Mouse (Mus musculus): ENCODE measurements around the gene Trdn. TPM values are rescaled to one million over a fixed set of nuclear protein-coding genes. Genes with fewer than 3 reads are reported as not detected.
A peak's percentile ranks its signal among the peaks of the same experiment; 100 is the strongest.

Trdn gene
- total RNA-seq (2021), result 10 to 100 TPM; 21.1 to 62.6 TPM
- long read RNA-seq, experiment 1, full-length matches to known transcripts, result 1 of 18 reads
- long read RNA-seq, experiment 1, partial matches to known transcripts, result 10 of 18 reads
- long read RNA-seq, experiment 1, other reads (novel, unspliced or antisense), result 7 of 18 reads
- long read RNA-seq, experiment 2, partial matches to known transcripts, result 16 of 23 reads
- long read RNA-seq, experiment 2, other reads (novel, unspliced or antisense), result 6 of 23 reads

DNA sequence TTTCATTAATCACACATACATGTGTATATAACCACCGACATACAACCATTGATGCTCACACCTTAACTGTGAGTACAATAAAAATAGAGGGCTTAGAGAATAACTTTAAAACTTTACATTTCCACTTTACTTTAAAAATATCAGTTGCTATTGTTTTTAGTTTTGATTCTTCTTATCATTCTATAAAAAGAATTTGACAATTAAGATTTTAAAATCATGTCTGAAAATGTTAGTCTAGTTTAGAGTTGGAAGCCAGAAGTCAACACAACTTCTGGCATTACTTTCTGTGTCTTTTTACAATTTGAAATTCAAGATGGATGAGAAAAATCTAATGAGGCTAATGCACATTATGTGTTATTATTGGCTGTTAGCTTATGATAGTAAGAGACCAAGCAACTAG, at the start of gene Trdn:
Gene Trdn, plus strand, starts transcription at position 301 of the 400 bp plus-strand sequence.
- DNase-seq, result no peak

- DNase-seq, result no peak
Observed at GRCm38 (mm10) chr10:33060771-33061170, 19.6 kb upstream of the Trdn start.

DNA sequence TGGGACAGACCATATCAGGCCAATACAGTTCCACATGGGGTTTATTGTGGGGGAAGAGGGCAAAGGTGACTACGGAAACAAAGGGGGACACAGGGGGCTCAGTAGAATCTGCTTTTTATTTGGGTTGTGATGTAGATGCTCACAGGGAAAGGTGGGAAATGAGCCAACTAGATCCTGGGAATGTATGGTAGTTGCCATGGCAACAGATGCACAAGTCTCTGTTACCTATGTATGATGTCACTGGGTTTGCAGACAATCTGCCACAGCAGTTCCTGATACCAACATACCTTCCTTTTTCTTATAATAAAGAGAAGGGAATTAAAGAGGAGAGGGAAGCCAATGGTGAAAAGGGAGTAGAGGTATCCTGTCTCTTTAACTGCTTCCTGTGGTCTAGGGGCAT, 14.8 kb upstream of the Trdn start:
- DNase-seq, result no peak

- DNase-seq, result no peak
Observed at GRCm38 (mm10) chr10:33073126-33073525, 7.2 kb upstream of the Trdn start.

GRCm38 (mm10) chr10:33082151-33082844, 1.9 kb downstream of the Trdn start:
- DNase-seq, result no peak

DNA sequence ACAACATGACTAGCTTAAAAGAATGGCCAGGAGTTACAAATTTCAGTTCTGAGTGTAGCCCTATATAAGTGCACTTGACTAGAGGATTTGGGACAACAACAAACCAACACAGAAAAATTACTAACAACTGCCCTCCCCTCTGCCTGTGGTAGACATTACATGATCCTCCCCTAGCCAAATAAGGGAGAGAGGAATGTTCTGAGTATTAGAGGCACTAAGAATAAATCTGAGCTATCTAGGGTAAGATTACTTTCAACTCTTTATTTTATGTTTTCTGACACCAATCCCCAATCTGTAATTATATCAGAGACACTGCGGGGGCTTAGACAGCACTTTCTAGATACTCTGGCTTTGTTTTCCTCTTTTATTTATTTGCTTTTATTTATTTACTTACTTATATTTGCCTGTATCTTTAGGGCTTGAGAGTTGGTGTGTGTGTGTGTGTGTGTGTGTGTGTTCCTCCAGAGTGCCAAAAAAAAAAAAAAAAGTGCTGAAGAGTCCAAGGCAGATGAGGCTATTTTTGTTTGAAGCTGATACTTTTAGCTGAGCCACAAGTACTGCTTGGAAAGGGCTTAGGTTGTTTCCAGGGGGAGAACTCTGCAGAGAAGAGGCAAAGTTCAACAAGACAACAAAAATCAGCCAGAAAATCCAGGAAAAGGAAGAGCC, 2.7 kb downstream of the Trdn start:
- no peak for DNase-seq

DNA sequence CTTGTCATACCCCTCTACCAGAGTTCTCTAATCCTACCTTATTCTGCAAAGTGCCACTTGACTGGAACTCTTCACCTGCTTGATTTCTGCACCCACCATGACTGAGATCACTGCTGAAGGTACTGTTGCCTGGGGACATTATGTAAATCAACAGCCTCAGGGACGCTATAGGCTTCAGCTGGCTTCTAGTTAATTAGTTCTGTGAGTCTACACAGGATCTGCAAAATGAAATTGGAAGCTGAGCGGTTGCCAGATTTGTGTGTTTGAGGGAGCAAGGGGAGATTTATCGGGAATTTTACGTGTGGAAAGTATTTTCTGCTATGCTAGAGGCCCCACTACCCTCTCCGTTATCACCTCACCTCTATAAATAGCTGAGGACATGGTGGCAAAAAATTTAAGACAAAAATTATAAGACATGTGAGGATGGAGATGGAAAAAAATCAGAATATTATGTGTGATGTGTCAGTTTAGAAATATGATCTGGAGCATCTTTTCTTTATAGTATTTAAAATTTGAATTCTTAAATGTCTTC, 3.3 kb downstream of the Trdn start:
- no peak for DNase-seq

DNA sequence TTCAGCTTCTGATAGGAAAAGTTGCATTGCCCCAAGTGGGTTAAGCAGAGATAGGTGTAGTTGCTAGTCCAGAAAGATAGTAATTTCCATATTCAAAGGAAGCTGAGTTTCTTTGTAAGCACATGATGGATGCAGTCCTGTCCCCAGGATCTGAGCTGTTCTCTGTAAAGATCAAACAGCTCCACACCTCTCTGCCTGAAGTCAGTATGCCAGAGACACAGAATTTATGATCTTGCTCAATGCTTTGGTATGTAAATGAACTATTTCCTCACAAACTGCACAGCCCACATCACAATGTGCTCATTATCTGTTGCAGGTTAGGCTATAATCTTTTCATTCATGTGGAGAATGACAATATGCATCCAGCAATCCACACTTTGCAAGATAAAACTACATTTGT, 8.0 kb downstream of the Trdn start:
- DNase-seq, result no peak

DNA sequence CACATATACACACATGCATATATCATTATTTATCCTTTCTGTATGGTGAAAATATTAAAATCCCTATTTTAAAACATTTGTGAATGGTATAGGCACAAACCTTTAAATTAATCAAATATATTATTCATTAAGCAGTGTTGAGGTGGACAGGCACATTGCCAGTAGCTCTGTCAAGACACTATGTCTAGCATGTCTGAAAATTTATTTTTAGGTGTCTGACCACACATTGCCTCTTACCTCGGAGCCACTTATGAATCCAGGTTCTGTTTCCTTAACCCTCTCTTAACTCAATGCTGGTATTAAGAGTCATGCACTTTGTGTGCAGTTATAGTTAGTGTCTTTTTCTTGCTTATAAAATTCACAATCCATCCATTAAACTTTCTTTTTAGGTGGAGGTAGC, 12.0 kb downstream of the Trdn start:
- no peak for DNase-seq

DNA sequence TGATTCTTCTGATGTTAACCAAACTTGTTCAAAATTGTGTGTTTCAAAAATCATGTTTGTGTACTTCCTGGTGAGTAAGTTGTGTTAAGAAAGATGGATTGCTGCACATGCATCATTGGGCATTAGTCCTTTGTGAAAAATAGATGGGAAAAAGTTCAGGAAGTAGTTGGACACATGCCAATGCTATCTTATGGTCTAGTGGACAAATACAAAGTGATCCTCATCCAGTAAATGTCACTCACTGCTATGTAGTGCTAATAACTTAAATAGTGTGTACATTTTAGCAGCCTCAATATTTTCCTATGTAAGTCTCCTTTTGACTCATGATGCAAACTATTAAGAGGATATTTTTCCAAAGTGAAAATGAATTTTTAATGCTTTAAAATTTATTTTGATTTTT, 27.6 kb downstream of the Trdn start:
- DNase-seq, result no peak

DNA sequence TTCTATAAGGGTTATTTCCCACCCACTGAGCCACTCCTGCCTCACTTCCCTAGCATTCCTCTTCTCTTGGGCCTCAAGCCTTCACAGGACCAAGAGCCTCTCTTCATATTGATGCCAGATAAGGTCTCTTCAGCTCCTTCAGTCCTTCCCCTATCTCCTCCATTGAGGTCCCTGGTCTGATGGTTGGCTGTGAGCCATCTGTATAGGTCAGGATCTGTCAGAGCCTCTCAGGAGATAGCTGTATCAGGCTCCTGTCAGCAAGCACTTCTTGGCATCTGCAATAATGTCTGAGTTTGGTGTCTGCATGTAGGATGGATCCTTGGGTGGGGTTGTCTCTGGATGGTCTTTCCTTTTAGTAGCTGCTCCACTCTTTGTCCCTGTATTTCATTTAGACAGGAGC, 42.7 kb downstream of the Trdn start:
- DNase-seq, result no peak

DNA sequence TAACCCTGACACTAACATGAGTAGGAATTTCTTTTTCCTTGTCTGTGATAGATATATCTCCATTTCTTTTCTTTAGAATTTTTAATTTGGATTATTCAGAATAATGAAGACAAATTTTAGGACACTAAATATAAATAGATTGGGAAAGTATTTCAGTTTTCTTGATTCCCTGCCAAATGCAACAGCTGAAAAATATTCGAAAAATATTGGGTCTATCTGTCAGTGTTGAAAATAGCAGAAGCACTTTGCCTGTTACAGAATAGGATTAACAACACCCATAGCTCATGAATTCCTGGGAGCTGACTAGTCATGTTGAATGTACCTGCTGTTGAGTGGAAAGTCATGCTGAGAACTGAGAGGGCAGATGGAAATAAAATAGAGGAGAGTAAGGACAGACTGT, 64.6 kb downstream of the Trdn start:
- no peak for DNase-seq

GRCm38 (mm10) chr10:33179731-33180631, 99.6 kb downstream of the Trdn start:
- DNase-seq, result peak; percentile 56

GRCm38 (mm10) chr10:33189031-33189430, 108.7 kb downstream of the Trdn start:
- DNase-seq, result no peak

- no peak for DNase-seq
Observed at GRCm38 (mm10) chr10:33195919-33196318, 115.6 kb downstream of the Trdn start.

DNA sequence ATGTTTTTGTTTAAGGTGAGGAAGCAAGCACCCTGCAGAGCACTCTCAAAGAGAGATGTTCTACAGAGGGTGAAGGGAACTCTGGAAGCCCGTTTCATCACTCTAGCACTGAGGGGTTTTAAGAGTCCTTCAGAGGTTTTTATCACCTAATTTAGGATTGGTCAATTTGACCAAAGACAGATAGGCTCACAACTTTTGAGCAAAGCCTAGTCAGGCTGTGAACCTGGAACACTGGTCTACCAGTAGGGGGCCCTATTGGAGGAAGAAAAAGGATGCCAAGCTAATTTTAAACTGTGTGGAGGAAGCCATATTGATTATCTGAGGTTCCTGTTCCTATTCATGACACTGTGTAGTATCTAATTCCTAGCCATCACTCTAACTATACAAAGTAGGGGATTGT, 117.9 kb downstream of the Trdn start:
- no peak for DNase-seq

- DNase-seq, result no peak
Observed at GRCm38 (mm10) chr10:33210411-33210810, 130.1 kb downstream of the Trdn start.

- no peak for DNase-seq
Observed at GRCm38 (mm10) chr10:33253911-33254310, 173.6 kb downstream of the Trdn start.

DNA sequence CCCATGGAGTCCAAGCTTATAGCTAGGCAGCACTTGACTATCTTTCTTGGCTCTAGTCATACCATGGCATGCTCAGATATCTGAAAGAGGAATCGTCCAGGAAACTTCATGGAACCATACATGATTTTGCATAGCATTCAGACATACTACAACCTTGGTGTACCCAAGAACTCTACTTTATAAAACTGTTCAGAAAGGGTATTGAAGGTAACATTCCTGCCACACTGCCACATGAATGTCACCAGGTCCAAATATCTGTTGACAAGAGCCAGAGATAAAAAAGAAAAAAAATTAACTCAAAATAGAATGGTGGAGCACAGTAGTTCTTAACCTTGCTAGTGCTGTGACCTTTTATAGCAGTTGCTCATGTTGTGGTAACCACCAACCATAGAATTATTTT, 175.8 kb downstream of the Trdn start:
- DNase-seq, result no peak

- DNase-seq, result peak; percentile 37
Observed at GRCm38 (mm10) chr10:33304982-33305381, 224.6 kb downstream of the Trdn start.

DNA sequence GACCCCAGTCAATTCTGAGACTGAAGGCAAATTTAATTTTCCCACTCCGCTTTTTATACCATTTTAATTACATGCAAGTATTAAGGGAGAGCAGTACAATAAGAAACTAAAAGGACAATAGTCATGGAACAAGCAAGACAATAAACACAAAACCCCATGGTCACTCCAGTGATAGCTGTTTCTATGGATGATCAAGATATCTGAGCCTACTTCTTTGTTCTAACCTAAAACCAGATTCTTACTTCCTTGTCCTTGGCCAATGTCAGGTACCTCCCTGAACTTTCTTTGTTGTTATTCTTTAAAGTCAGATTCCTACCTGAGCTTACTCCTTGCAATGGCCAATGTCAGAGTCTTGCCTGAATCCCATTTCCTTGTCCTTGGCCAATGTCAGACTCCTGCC, 272.7 kb downstream of the Trdn start:
- no peak for DNase-seq

DNA sequence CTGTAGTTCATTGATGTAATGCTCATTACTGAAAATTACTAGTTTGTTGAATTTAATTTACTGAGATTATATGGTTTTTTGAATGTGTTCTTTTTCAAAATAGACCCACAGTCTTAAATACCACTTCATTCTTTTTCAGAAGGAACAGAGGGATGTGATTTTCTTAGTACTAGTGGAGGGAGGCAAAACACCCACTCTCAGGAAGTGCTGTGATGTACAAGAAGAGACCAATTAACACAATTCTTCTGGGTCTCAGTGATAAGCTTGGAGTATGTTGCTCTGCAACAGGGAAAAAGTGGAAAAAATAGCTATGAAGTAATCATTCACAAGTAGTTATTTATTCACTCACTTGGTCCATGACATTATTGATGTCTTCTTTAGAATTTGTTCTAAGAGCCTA, 286.2 kb downstream of the Trdn start:
- DNase-seq, result no peak
